Mouse (Mus musculus): ENCODE data around the gene AL731706.2.
"Not testable (repeated sequence)": the region's sequence is repeated elsewhere in the genome, so short reads cannot be mapped to it uniquely, and the experiment has no call there.

Gene AL731706.2

DNA sequence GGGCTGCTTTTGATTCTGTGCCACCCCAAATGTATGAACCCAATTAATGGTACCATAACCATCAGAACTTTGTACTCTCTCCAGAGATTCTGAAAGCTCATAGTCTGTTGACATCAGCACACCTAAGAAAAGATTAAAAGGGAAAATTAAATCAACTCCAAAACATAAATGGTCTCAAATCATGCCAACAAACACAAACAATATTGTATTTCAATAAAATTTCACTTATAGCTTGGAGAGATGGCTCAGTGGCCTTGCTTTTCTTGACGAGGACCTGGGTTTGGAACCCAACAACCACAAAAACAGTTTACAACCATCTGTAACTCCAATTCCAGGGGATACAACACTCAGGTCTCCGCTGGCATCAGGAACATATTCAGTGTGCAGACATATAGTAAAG is at the start of gene AL731706.2:
Gene AL731706.2 (minus strand): TSS at position 101 of the 400 bp plus-strand sequence.
- no peak for DNase-seq (ENCODE audit: low read depth)

DNA sequence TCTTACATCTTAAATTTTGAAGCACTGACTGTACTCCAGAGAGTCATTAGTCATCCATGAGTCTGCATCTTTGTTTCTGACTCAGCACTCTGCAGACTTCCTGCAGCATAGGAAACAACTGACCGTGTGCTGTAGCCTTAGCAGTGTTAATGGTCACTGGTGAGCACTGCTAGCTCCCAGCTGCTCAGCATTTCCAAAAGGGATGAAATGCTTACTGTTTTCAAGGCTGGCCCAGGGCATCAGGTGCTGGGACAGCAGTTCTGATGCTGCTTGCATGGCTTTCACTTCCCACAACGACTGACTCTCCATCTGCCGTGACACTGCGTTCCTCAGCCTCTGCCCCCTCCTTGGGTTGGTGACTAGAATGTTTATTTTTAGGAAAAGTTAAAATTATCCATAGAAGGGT is 35.5 kb upstream of the AL731706.2 start:
- DNase-seq (ENCODE audit: low read depth): no peak

DNA sequence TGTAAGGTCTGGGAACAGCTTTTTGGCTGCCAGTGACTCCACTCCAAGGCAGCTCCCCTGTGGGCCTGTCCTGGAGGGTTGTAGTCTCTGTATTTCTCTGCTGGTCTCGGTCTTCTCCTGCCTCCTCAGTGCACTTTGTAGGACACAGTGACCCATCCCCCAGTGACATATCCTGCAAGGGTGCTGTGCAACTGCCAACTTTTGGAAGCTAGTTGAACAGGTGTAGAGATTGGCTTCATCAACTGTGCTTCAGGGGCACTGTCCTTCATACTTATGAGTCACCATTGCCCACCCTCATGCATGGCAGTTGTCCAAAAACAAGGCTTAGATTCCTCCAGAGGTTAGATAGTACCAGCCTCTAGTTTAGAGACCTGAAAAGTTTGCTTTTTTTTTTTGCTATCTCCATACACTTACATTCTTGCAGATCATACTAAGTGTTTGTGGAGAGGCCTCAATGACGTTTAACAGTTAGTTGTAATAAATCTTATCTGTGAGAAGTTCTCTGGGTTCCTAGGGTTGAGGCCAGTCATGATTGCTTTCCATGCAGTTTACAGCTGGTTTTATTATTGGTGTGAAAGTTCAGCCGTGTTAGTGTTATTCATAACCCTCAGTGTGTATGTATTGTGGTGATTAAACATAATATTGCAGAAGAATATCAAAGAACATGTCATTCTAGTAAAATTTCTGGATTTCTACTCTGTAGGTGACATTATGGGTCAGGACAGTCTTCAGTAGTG is 34.9 kb upstream of the AL731706.2 start:
- no peak for DNase-seq (ENCODE audit: low read depth)

DNA sequence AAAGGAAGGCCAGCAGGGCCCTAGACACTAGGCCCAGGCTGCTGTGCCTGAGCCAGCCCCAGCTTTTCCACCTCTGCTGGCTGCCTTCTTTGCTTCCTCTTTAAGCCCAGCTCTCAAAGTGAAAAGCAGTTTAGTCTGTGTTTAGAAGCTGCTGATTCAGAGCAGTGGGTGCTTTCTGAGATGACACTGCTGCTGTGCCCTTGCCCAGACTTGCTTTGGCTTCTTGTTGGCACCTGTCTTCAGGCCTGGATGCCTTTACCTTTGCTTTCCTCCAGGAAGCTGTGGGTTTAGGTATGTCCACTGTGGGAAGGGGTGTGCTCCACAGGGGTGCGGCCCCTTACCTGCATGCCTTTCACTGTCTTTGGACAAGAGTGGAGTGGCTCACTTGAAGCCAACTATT is 34.0 kb upstream of the AL731706.2 start:
- DNase-seq (ENCODE audit: low read depth): no peak

DNA sequence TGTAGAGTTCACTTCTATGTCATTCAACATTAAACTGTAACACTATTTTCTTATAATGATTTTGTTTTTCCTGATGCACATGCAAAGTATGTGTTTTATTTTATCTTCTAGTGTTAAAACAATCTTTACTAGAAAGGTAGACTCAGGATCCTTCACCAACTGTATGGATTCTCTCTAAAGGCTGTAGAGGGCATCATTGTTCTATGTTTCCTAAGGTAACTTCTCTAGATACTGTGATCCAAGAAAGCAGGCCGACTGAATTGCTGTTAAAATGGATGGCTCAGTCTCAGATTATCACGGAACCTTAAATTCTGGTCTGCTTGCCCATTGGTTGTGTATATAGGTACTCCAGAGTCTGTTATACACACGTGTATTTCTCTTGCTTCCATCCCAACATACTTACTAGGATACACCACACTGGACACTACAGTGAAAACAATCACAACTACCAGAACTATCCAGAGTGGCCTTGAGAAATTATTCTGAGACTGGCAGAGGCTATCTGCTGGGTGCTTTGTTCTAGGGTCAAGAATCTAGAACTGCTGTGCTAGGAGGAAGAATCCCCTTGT is 28.9 kb upstream of the AL731706.2 start:
- no peak for DNase-seq (ENCODE audit: low read depth)

DNA sequence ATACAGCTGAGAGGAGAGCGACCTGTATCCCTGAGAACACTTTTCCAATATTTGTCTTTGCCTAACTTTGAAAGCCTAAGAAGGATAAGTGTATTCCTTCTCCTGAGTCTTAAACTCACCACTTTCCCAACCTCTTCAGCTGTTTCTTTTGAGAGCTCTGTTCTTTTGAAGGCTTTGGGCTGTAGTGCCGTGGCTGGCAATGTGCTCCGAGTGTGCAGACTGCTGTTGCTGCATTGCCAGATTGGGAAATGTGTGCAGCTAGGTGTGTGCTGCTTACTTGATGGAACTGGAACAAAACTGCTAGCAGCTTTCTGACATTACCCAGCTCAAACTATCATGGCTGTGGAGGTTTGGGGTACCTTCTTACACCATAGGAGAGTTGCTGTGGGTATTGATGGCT is 27.5 kb upstream of the AL731706.2 start:
- DNase-seq (ENCODE audit: low read depth): no peak

DNA sequence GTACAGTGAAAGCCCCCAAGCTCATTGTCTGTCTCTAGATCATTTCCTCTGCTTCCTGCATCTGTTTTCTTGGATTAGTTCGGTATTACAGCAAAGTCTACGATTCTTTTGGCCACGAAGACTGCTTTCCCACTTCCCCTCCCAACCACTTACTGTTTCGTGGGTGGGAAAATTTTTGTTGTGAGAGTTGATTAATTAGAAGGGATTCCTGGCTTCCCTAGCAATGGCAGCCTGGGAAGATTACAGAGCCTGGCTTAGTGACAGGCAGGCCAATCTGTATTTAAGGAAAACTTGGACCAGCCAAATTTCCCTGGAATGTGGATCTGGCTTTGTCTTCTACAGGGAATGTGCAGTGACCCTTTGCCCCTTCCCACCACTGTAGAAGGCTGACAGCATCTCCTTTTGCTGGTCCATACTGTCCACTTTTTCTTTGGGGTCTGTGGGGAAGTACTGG is 26.5 kb upstream of the AL731706.2 start:
- no peak for DNase-seq (ENCODE audit: low read depth)

DNA sequence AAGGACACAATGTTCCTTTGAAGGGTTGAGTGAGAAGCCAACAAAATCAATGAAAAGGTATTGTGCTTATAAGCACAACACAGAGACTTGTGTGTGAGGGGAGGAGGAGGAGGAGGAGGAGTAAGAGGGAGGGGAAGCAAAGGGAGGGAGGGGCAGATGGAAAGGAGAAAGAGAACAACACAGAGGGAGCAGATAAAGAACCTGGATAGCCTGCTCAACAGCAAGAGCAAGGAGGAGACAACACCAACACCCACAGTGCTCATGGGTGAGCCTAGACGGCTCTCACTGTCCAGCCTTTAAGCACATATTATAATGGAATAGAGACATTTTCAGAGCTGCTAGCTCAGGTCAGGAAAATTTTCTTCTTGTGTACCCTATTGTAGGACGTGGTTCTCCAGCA is 23.8 kb upstream of the AL731706.2 start:
- no peak for DNase-seq (ENCODE audit: low read depth)

DNA sequence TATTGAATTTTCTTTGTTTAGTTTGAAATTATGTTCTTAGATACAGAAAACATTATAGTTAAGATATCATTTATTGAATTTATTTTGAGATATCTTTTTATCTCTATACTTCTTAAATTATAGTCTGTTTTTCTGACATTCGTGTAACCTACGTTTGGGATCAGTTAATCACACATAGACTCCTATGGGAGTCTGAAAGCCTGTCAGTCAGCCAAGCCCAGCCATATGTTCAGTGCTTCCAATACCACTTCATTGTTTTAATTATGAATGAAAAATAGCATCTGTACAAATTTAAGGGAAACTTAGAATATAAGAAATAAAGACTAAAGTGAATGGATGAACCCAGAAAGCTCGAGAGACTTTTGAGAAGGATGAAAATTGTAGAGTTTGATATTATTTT is 23.1 kb upstream of the AL731706.2 start:
- no peak for DNase-seq (ENCODE audit: low read depth)

DNA sequence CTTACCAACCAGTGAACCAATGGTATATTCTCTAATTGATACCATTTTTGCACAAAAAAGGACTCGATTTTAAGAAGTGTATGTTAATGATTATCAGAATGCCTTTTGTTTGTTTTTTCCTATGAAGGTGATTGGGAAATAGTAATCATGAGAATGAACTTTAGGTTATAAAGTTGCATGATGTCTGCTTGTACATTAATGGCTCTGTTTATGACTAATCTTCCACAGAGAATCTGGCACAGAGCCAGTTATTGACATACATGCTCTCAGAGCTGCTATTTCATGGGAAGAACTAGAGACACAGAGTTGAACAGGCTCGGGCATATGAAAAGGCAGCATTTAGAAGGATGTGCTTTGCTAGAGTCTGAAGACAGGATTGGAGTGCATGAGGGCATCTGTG is 10.7 kb upstream of the AL731706.2 start:
- DNase-seq (ENCODE audit: low read depth): peak; percentile 5

DNA sequence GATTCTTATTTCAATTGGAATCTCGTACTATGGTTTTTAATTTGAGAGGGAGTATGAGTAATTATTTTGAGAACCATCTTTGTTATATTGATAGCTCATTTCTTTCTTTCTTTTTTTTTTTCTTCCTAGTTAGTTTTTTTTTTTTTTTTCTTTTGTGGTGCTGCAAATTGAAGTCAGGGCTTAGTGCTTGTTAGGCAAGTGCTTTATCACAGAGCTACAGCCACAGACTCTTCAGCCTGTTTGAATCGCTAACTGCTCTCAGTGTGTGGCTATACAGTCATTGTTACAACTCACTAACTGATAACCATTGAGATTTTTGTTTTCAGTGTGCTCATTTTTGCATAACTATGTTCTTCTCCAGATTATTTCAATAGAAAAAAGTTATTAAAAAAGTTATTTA is 9.0 kb upstream of the AL731706.2 start:
- DNase-seq (ENCODE audit: low read depth): no peak

DNA sequence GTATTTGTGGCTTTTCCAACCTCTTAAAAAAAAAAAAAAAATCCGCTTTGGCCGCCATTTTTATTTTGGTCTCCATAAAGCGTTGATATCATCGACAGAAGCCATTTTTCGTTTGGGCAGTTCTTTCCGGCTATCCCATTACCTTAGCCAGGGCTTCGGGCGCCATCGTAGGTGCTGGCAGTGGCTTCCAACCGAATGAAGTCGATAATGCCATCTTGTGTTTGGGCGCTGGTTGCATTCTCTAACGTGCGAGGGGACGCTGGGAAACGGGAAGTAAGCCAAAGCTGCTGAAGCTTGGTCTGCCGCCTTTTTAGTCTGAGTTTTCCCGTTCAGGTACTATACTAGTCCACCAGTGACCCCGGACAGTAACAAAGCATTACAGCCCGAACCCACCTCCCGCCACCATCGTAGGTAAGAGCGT is 6.5 kb upstream of the AL731706.2 start:
- DNase-seq (ENCODE audit: low read depth): peak; percentile 99

DNA sequence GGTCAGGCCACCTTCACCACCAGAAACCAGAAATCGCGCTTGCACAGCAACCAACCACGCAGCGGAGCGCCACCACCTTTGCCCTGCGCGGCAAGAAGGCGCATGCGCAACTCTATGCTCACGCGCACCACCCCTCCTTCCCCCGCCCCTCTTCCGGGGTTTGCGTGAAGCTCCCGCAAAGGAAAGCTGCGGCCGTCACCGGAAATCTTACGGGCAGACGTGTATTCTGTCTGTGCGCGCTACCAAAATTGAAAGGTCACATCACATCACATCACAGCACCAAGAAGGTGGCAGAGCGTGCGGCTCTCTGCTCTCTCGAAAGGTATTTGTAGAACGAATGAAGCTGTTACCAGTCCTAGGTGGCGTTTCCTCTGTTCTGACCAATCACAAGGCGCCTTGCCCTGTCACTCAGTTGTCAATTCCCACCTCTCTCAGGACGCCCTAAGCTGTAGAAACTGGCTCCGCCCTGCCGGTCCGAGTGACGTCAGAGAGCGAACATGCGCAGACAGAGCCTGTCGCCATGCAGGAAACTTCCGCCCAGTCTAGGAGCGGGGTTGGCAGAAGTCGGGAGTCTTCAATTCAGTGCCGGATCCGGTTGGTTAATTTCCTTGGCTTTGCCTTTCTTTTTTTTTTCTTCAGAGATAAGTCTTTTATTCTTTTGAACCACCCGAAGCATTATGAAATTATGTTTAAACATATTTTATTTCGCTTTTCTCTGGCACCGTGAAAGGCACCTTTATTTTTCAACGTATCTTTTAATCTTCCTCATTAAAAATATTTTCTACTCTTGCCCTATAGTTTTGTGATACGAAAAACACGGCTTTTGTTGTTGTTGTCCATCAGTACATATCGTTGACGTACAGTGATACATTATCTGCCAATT is 5.8 kb upstream of the AL731706.2 start, which contains the start of the genes Slx4ip, AL731706.1 and Mkks:
Gene Slx4ip (plus strand): TSS at position 151 of the 883 bp plus-strand sequence.
Gene AL731706.1 (minus strand): TSS at position 322 of the 883 bp plus-strand sequence.
Gene Mkks (minus strand): TSS at position 322 of the 883 bp plus-strand sequence.
- peak; percentile 100 for DNase-seq (ENCODE audit: low read depth)

DNA sequence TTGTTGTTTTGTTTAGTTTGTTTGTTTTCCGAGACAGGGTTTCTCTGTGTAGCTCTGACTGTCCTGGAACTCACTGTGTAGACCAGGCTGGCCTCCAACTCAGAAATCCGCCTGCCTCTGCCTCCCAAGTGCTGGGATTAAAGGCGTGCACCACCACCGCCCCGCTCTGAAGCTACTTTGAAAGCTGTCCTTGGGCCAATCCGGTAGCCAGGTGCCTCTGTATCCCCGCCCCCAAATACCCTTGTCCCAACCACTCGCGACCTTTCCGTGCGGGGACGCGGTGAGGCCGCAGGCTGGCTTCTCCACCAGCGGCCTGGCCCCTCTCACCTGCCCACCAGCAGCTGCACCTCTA is 5.2 kb upstream of the AL731706.2 start:
- DNase-seq (ENCODE audit: low read depth): not testable (repeated sequence)

DNA sequence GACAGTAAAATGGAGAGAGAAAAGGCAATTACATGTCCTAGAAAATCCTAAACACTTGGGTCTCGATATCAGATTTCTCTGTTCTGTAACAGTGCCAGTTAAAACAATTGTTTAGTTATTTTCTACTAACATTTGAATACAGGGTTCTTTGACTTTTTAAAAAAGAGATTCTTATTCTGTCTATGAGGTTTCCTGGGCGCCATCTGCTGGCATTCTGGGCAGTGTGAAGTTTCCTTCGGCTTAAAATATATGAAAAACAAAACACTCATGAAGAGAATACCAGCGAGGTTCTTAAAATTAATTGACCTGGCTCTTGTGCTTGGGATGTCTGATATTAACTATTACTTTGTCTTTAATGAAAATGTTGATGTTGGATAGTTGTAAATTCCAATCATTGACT is 1.4 kb upstream of the AL731706.2 start:
- DNase-seq (ENCODE audit: low read depth): peak; percentile 25

DNA sequence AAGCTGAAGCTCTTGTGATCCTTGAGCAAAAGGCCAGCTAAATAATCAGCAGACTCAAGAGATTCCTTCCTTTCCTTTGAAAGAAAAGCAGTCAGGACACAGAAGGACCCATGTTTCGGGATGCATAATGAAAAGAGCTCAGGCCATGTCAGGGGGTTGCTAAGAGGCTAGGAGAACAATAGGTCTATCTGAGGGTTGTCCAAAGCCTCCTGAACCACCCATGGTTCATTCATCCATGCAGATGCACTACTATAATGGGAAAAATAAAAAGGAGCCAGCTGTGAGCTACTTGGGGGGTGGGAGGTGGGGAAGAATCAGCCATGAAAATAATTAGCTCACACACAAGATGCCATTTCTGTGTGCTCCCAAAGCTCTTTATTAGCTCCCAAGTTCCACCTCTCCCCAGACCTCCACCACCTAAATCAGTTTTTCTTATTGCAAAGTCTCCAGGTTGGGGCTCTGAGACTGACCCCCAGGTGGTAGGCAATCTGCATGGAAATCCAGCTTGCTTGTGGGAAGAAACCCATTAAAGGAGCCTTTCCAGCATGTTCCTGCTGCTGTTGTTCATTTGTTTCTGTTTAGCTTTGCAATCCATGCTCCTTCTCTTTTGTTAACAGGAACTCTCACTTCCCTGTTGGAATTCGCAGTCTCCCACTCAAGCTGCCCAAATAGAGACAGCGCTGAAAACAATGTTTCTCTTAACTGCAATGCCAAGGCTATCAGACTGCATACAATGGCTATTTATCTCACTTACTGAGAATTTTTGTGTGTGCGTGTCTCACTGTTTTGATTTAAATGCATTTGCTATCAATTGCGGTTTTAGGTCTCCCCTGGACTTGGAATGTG is 30.7 kb downstream of the AL731706.2 start:
- DNase-seq (ENCODE audit: low read depth): no peak

DNA sequence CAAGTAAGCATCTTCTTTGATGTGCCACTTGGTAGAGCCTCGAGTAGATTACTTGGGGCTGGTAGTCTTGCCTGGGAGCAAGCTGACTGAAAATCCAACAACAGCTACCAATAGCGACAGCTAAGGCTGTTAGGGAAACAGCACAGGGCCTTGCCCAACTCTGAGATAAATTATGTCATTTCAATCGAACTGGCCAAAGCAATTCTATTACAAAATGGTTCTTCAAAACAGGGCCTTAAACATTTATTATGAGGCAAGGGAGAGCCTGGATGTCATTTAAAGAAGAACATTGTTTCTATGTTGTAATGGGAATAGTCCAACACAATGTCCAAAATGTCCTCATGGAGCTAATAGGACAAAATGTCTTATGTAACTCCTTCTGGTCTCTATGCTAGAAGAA is 35.1 kb downstream of the AL731706.2 start:
- DNase-seq (ENCODE audit: low read depth): no peak

DNA sequence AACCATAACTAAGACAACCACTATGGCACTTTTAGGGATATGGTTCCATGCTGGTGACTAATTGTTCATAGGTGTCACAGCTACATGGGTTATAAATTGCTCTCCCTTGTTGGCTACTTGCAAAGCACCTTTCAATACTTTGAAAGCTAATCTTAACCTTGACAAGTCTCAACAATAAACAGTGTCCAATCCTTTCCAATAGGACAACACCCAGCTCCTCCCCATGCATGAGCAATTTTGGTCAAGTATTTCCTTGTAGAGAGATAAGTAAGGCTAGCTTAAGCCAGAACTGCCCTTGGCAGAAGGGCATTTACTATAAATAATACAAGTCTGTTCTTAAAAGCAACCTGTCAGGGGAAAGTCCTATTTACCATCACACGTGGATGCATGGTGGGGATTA is 47.5 kb downstream of the AL731706.2 start:
- no peak for DNase-seq (ENCODE audit: low read depth)

DNA sequence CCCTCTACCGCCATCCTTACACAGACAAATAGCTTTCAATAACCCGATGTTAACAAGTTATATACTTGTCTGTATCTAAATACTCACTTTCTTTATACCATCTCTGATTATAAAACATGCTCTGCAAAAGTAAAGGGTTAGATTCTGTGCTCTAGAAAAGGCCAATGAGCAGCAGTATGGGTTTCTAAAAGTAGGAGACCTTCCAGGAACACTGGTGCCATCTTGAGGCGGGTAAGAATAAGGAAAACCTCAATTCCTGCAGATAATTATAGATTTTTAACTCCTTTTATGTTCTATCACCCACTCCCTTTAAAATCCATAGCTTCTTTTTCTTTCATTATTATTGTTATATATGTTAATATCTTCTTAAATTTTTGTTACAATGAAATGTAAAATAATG is 49.6 kb downstream of the AL731706.2 start:
- DNase-seq (ENCODE audit: low read depth): no peak

Measured in induced T-regulatory cell, adult 2 months (primary cell).